Mouse (Mus musculus) limb, embryonic 14.5 days (tissue): ENCODE measurements around the gene Dnaja1. TPM values are rescaled to one million over a fixed set of nuclear protein-coding genes. Genes with fewer than 3 reads are reported as not detected.

Source experiments
- ATAC-seq: fragments of 200-750 bp; cut with Nextera tagmentation; 2 replicates; pipeline ENCODE4 v1.8.0; 2017; ENCODE audit warnings: low read depth, moderate number of reproducible peaks, moderate TSS enrichment; ENCODE audit not compliant: low FRiP score
- DNase-seq: peaks from one replicate; pipeline ENCODE4 v3.0.0-alpha.2; 2015; ENCODE audit warnings: low spot score
- H3K27ac ChIP-seq: fragments of 300-500 bp; sonication (generic); replicated peaks from 2 replicates; pipeline ENCODE4 v1.5.1; 2014; ENCODE audit warnings: low read depth, mild to moderate bottlenecking, low read length, moderate library complexity, mixed read lengths
- H3K27me3 ChIP-seq: fragments of 300-500 bp; sonication (generic); 2 replicates; pipeline ENCODE4 v1.6.1; 2014; ENCODE audit warnings: low read length, mixed read lengths; ENCODE audit not compliant: control insufficient read depth, insufficient read depth
- H3K36me3 ChIP-seq: fragments of 300-500 bp; sonication (generic); 2 replicates; pipeline ENCODE4 v1.6.1; 2014; ENCODE audit warnings: mild to moderate bottlenecking, low read length, moderate library complexity, mixed read lengths; ENCODE audit not compliant: control insufficient read depth, insufficient read depth
- H3K4me1 ChIP-seq: fragments of 300-500 bp; sonication (generic); 2 replicates; pipeline ENCODE4 v1.6.1; 2014; ENCODE audit warnings: antibody characterized with exemption, low read length, mixed read lengths; ENCODE audit not compliant: control insufficient read depth, insufficient read depth
- H3K4me2 ChIP-seq: fragments of 300-500 bp; sonication (generic); replicated peaks from 2 replicates; pipeline ENCODE4 v1.6.1; 2014; ENCODE audit warnings: low read depth, mild to moderate bottlenecking, low read length, moderate library complexity; ENCODE audit not compliant: severe bottlenecking
- H3K4me3 ChIP-seq: fragments of 300-500 bp; sonication (generic); replicated peaks from 2 replicates; pipeline ENCODE4 v1.5.1; 2014; ENCODE audit warnings: low read length
- H3K9ac ChIP-seq: fragments of 300-500 bp; sonication (generic); 2 replicates; pipeline ENCODE4 v1.6.1; 2014; ENCODE audit warnings: mild to moderate bottlenecking, low read depth, low read length, moderate library complexity; ENCODE audit not compliant: severe bottlenecking
- H3K9me3 ChIP-seq: fragments of 300-500 bp; sonication (generic); 2 replicates; pipeline ENCODE4 v1.6.1; 2016; ENCODE audit warnings: low read length; ENCODE audit not compliant: control insufficient read depth
- POLR2A ChIP-seq: fragments of 200-500 bp; IDR thresholded peaks from 2 replicates; pipeline ENCODE4 v1.8.0; 2012; ENCODE audit warnings: inconsistent platforms, mild to moderate bottlenecking, moderate library complexity, borderline replicate concordance; ENCODE audit not compliant: insufficient read depth, insufficient read length; ENCODE audit errors: extremely low read depth
- WGBS: fragments of 180-500 bp; shearing (Covaris S2); extraction: QIAGEN DNeasy Blood & Tissue Kit; methylation state at CpG from one replicate; pipeline ENCODE4 v1.1.7; 2014; 5-methylcytosine and 5-hydroxymethylcytosine counted together
- polyA plus RNA-seq, 2 experiments: library from polyadenylated mRNA; depleted of rRNA in 1 of 2; stranded (reverse) in 1 of 2; unstranded in 1 of 2; fragments of >200 nt; fragmentation: Nextera tagmentation in 1 of 2; extraction: Ambion mirVana in 1 of 2; gene quantifications; 2 replicates each; pipeline versions ENCODE4 v1.2.1 to v1.2.3; 2012 to 2014

The Dnaja1 gene
- polyA plus RNA-seq, 2 experiments, result 96.6 to 343 TPM

- WGBS, result 62% methylated on average over 4 of the region's 4 CpGs
- H3K27ac ChIP-seq, result no peak overlapping the region
- DNase-seq (no peak), ATAC-seq (no peak)
- H3K9me3 ChIP-seq, result no peaks in the 10 kb centered on the region
- no peak overlapping the region for H3K4me3 ChIP-seq
- H3K36me3 ChIP-seq, result no peaks in the 10 kb centered on the region
- no peak for TF ChIP-seq POLR2A
- no peak overlapping the region for H3K9ac ChIP-seq
- H3K27me3 ChIP-seq, result no peaks in the 10 kb centered on the region
- peaks cover 14% of the 10 kb centered on the region for H3K4me1 ChIP-seq
- no peak overlapping the region for H3K4me2 ChIP-seq
Measured at GRCm38 (mm10) chr4:40776416-40776815, 54.5 kb downstream of the Dnaja1 start.

GRCm38 (mm10) chr4:40777116-40777515 lies 55.2 kb downstream of the Dnaja1 start:
- no peak overlapping the region for H3K4me3 ChIP-seq
- no peak overlapping the region for H3K27ac ChIP-seq
- H3K36me3 ChIP-seq, result no peaks in the 10 kb centered on the region
- H3K4me1 ChIP-seq, result peaks cover 16% of the 10 kb centered on the region
- no peak overlapping the region for H3K9ac ChIP-seq
- no peaks in the 10 kb centered on the region for H3K9me3 ChIP-seq
- ATAC-seq (no peak), DNase-seq (no peak)
- H3K4me2 ChIP-seq, result no peak overlapping the region
- 24% methylated on average over 2 of the region's 2 CpGs for WGBS
- no peak for TF ChIP-seq POLR2A
- no peaks in the 10 kb centered on the region for H3K27me3 ChIP-seq

GRCm38 (mm10) chr4:40778656-40779055 lies 56.7 kb downstream of the Dnaja1 start:
- TF ChIP-seq POLR2A, result no peak
- Histone ChIP-seq H3K9ac (no peak overlapping the region), H3K9me3 (no peaks in the 10 kb centered on the region), H3K27ac (no peak overlapping the region), H3K27me3 (no peaks in the 10 kb centered on the region), H3K4me1 (peaks cover 18% of the 10 kb centered on the region), H3K36me3 (no peaks in the 10 kb centered on the region), H3K4me3 (no peak overlapping the region), H3K4me2 (no peak overlapping the region)
- DNase-seq (no peak), ATAC-seq (no peak)
- WGBS, result 87% methylated on average over 6 of the region's 6 CpGs

- H3K4me2 ChIP-seq, result no peak overlapping the region
- ATAC-seq, result no peak
- H3K4me3 ChIP-seq, result no peak overlapping the region
- no peaks in the 10 kb centered on the region for H3K27me3 ChIP-seq
- TF ChIP-seq POLR2A, result no peak
- H3K36me3 ChIP-seq, result no peaks in the 10 kb centered on the region
- no peaks in the 10 kb centered on the region for H3K9me3 ChIP-seq
- DNase-seq, result no peak
- H3K9ac ChIP-seq, result no peak overlapping the region
- no peak overlapping the region for H3K27ac ChIP-seq
- WGBS, result 13% methylated on average over 3 of the region's 3 CpGs
- peaks cover 6% of the 10 kb centered on the region; the same call in 1 of the 2 replicates for H3K4me1 ChIP-seq
Measured at GRCm38 (mm10) chr4:40781143-40781542, 59.2 kb downstream of the Dnaja1 start.

GRCm38 (mm10) chr4:40781797-40782495 lies 60.0 kb downstream of the Dnaja1 start:
- Histone ChIP-seq H3K36me3 (no peaks in the 10 kb centered on the region), H3K27me3 (no peaks in the 10 kb centered on the region), H3K9me3 (no peaks in the 10 kb centered on the region), H3K4me2 (no peak overlapping the region), H3K4me1 (peaks cover 6% of the 10 kb centered on the region; the same call in 1 of the 2 replicates), H3K27ac (no peak overlapping the region), H3K9ac (no peak overlapping the region), H3K4me3 (no peak overlapping the region)
- DNase-seq (peak; percentile 62), ATAC-seq (no peak)
- TF ChIP-seq POLR2A, result no peak
- 42% methylated on average over 8 of the region's 8 CpGs for WGBS
